Mouse (Mus musculus) G1E (cell line): ENCODE data around the gene Ube2i. TPM values are rescaled to one million over a fixed set of nuclear protein-coding genes. Genes with fewer than 3 reads are reported as not detected.

Source experiments
- ATAC-seq: 2 replicates; pipeline ENCODE4 v1.8.0; 2016; ENCODE audit warnings: mild to moderate bottlenecking; ENCODE audit not compliant: insufficient number of reproducible peaks, poor library complexity, low FRiP score, severe bottlenecking; ENCODE audit errors: extremely low read depth
- DNase-seq: peaks from one replicate; pipeline ENCODE4 v3.0.0; 2012; ENCODE audit warnings: low spot score
- H3K27me3 ChIP-seq: 2 replicates; pipeline ENCODE4 v1.6.1; 2012; ENCODE audit warnings: mild to moderate bottlenecking, low read length, inconsistent platforms; ENCODE audit not compliant: insufficient read depth
- H3K36me3 ChIP-seq: replicated peaks from 2 replicates; pipeline ENCODE3; 2012; ENCODE audit warnings: mild to moderate bottlenecking, inconsistent platforms
- H3K4me1 ChIP-seq: 2 replicates; pipeline ENCODE4 v1.6.1; 2012; ENCODE audit warnings: low read depth, low read length, inconsistent platforms, mixed read lengths; ENCODE audit not compliant: insufficient read depth
- H3K4me3 ChIP-seq: 2 replicates; pipeline ENCODE4 v1.5.1; 2012; ENCODE audit warnings: low read depth, mild to moderate bottlenecking, inconsistent platforms, low read length, moderate library complexity, mixed read lengths
- H3K9me3 ChIP-seq: replicated peaks from 2 replicates; pipeline ENCODE4 v1.6.1; 2012; ENCODE audit warnings: inconsistent platforms
- CTCF ChIP-seq: IDR thresholded peaks from 2 replicates; pipeline ENCODE4 v1.5.1; 2012; ENCODE audit warnings: low read depth, low read length, inconsistent platforms, mixed read lengths
- GATA1 ChIP-seq: IDR thresholded peaks from 2 replicates; pipeline ENCODE4 v1.6.1; 2012; ENCODE audit warnings: borderline replicate concordance, low read length, inconsistent platforms, mixed read lengths
- GATA2 ChIP-seq: IDR thresholded peaks from 2 replicates; pipeline ENCODE4 v1.6.1; 2012; ENCODE audit warnings: low read depth, low read length, inconsistent platforms, borderline replicate concordance
- POLR2AphosphoS5 ChIP-seq: IDR thresholded peaks from 2 replicates; pipeline ENCODE4 v1.6.1; 2012; ENCODE audit warnings: low read depth, low read length, inconsistent platforms; ENCODE audit not compliant: insufficient replicate concordance
- TAL1 ChIP-seq: conservative IDR thresholded peaks from 2 replicates; pipeline ENCODE4 v1.6.1; 2012; ENCODE audit warnings: low read depth, low read length, inconsistent platforms, mixed read lengths
- polyA plus RNA-seq: library from polyadenylated mRNA; stranded (reverse); fragments of >175 nt; gene quantifications from 2 replicates; pipeline ENCODE4 v1.2.3, GENCODE M21; 2012
- total RNA-seq, 2 experiments: library from RNA; stranded (forward) in 1 of 2; stranded (reverse) in 1 of 2; fragments of 200-1000 nt in 1 of 2; fragments of >200 nt in 1 of 2; fragmentation: Nextera tagmentation in 1 of 2; gene quantifications; 2 replicates each; pipeline ENCODE4 v1.2.3; 2014 to 2017

Ube2i gene
- total and polyA plus RNA-seq, 3 experiments: 421 to 516 (median 440) TPM

GRCm38 (mm10) chr17:25294111-25294510 lies 19.7 kb upstream of the Ube2i start:
- H3K36me3 ChIP-seq: no peaks in the 10 kb centered on the region
- no peak for ATAC-seq
- no peaks in the 10 kb centered on the region for H3K27me3 ChIP-seq
- TF ChIP-seq POLR2AphosphoS5 (no peak), CTCF (no peak), TAL1 (no peak), GATA2 (no peak), GATA1 (no peak)
- H3K4me1 ChIP-seq: peaks cover 91% of the 10 kb centered on the region
- DNase-seq: no peak
- no peaks in the 10 kb centered on the region for H3K9me3 ChIP-seq
- H3K4me3 ChIP-seq: peak overlapping the region; percentile 30; the same call in 1 of the 2 replicates

- H3K4me3 ChIP-seq: no peak overlapping the region
- no peaks in the 10 kb centered on the region for H3K9me3 ChIP-seq
- peaks cover 92% of the 10 kb centered on the region for H3K4me1 ChIP-seq
- peak; percentile 78 for ATAC-seq
- no peaks in the 10 kb centered on the region for H3K27me3 ChIP-seq
- H3K36me3 ChIP-seq: no peaks in the 10 kb centered on the region
- no peak for DNase-seq
- peak; percentile 60; the same call in 1 of the 2 replicates for TF ChIP-seq TAL1
- no peak for TF ChIP-seq POLR2AphosphoS5
Observed at GRCm38 (mm10) chr17:25293495-25293894, 19.1 kb upstream of the Ube2i start.

GRCm38 (mm10) chr17:25290411-25290810 lies 16.0 kb upstream of the Ube2i start:
- ATAC-seq (no peak), DNase-seq (no peak)
- no peak for TF ChIP-seq CTCF
- TF ChIP-seq TAL1: no peak
- TF ChIP-seq GATA2: no peak
- no peak for TF ChIP-seq GATA1
- no peak for TF ChIP-seq POLR2AphosphoS5
- Histone ChIP-seq H3K9me3 (no peaks in the 10 kb centered on the region), H3K4me1 (peaks cover 63% of the 10 kb centered on the region), H3K4me3 (no peak overlapping the region), H3K36me3 (no peaks in the 10 kb centered on the region), H3K27me3 (no peaks in the 10 kb centered on the region)

- DNase-seq (peak; percentile 54), ATAC-seq (no peak)
- peaks cover 51% of the 10 kb centered on the region for H3K4me1 ChIP-seq
- no peaks in the 10 kb centered on the region for H3K9me3 ChIP-seq
- no peak overlapping the region for H3K4me3 ChIP-seq
- TF ChIP-seq CTCF (peak; percentile 91), POLR2AphosphoS5 (no peak)
- H3K36me3 ChIP-seq: no peaks in the 10 kb centered on the region
- no peaks in the 10 kb centered on the region for H3K27me3 ChIP-seq
Observed at GRCm38 (mm10) chr17:25288842-25289241, 14.4 kb upstream of the Ube2i start.

- no peaks in the 10 kb centered on the region for H3K36me3 ChIP-seq
- TF ChIP-seq TAL1 (no peak), CTCF (peak; percentile 99)
- H3K4me1 ChIP-seq: peaks cover 35% of the 10 kb centered on the region
- peak; percentile 42 for DNase-seq
- H3K9me3 ChIP-seq: no peaks in the 10 kb centered on the region
- no peaks in the 10 kb centered on the region for H3K27me3 ChIP-seq
- ATAC-seq: 0 out of 2 replicates have a peak, but pooled peaks have one; percentile 40
- H3K4me3 ChIP-seq: no peak overlapping the region
Observed at GRCm38 (mm10) chr17:25285033-25285432, 10.6 kb upstream of the Ube2i start.

GRCm38 (mm10) chr17:25282133-25282532 lies 7.7 kb upstream of the Ube2i start:
- Histone ChIP-seq H3K9me3 (no peaks in the 10 kb centered on the region), H3K4me1 (peaks cover 26% of the 10 kb centered on the region), H3K36me3 (no peaks in the 10 kb centered on the region), H3K4me3 (peak overlapping the region; percentile 61), H3K27me3 (no peaks in the 10 kb centered on the region)
- no peak for TF ChIP-seq GATA1
- TF ChIP-seq TAL1: no peak
- no peak for TF ChIP-seq CTCF
- no peak for TF ChIP-seq POLR2AphosphoS5
- no peak for TF ChIP-seq GATA2
- ATAC-seq: peak; percentile 84
- DNase-seq: peak; percentile 69

GRCm38 (mm10) chr17:25275833-25276232 lies 1.4 kb upstream of the Ube2i start:
- Histone ChIP-seq H3K4me1 (peaks cover 34% of the 10 kb centered on the region), H3K9me3 (no peaks in the 10 kb centered on the region), H3K4me3 (no peak overlapping the region), H3K27me3 (no peaks in the 10 kb centered on the region), H3K36me3 (peaks cover 15% of the 10 kb centered on the region)
- no peak for DNase-seq
- ATAC-seq: no peak
- no peak for TF ChIP-seq GATA2
- TF ChIP-seq TAL1: no peak
- TF ChIP-seq GATA1: no peak
- TF ChIP-seq POLR2AphosphoS5: no peak
- TF ChIP-seq CTCF: no peak
